Mouse (Mus musculus) cerebellum, adult 18-20 months (tissue): ENCODE results near the gene Slc37a1.

Experiments
- DNase-seq, 2 experiments: peaks; one replicate each; pipeline ENCODE4 v3.0.0; 2021

Slc37a1 gene

GRCm38 (mm10) chr17:31295215-31295891, 8.8 kb downstream of the Slc37a1 start:
- DNase-seq = peak in 1 of 2 experiments; percentile 34

- DNase-seq = peak; percentile 55 to 66
Measured at GRCm38 (mm10) chr17:31295892-31296781, 9.5 kb downstream of the Slc37a1 start.

GRCm38 (mm10) chr17:31297521-31297939, 10.9 kb downstream of the Slc37a1 start:
- DNase-seq = no peak

- DNase-seq = no peak
Measured at GRCm38 (mm10) chr17:31298419-31299209, 12.0 kb downstream of the Slc37a1 start.

GRCm38 (mm10) chr17:31299981-31300380, 13.4 kb downstream of the Slc37a1 start:
- DNase-seq = no peak

- no peak for DNase-seq
Measured at GRCm38 (mm10) chr17:31300736-31301135, 14.1 kb downstream of the Slc37a1 start.

- DNase-seq = no peak
Measured at GRCm38 (mm10) chr17:31303401-31303800, 16.8 kb downstream of the Slc37a1 start.

- no peak for DNase-seq
Measured at GRCm38 (mm10) chr17:31304895-31305775, 18.5 kb downstream of the Slc37a1 start.

- peak in 1 of 2 experiments; percentile 28 for DNase-seq
Measured at GRCm38 (mm10) chr17:31305776-31306120, 19.2 kb downstream of the Slc37a1 start.

- no peak for DNase-seq
Measured at GRCm38 (mm10) chr17:31307756-31308155, 21.2 kb downstream of the Slc37a1 start.

GRCm38 (mm10) chr17:31308291-31308816, 21.8 kb downstream of the Slc37a1 start:
- DNase-seq = no peak

GRCm38 (mm10) chr17:31309281-31309793, 22.7 kb downstream of the Slc37a1 start:
- no peak for DNase-seq

- DNase-seq = no peak
Measured at GRCm38 (mm10) chr17:31311047-31311446, 24.5 kb downstream of the Slc37a1 start.

- DNase-seq = no peak
Measured at GRCm38 (mm10) chr17:31312648-31313047, 26.1 kb downstream of the Slc37a1 start.

GRCm38 (mm10) chr17:31315046-31315792, 28.6 kb downstream of the Slc37a1 start:
- no peak for DNase-seq

GRCm38 (mm10) chr17:31315993-31316392, 29.4 kb downstream of the Slc37a1 start:
- no peak for DNase-seq

GRCm38 (mm10) chr17:31316998-31317397, 30.4 kb downstream of the Slc37a1 start:
- DNase-seq = no peak

GRCm38 (mm10) chr17:31317521-31318272, 31.1 kb downstream of the Slc37a1 start:
- DNase-seq = peak; percentile 30 to 38

GRCm38 (mm10) chr17:31318906-31319767, 32.5 kb downstream of the Slc37a1 start:
- no peak for DNase-seq
